Mouse (Mus musculus) midbrain, embryonic 11.5 days (tissue): ENCODE measurements around the gene Cacng1. TPM values are rescaled to one million over a fixed set of nuclear protein-coding genes. Genes with fewer than 3 reads are reported as not detected.

Source experiments
- polyA plus RNA-seq: library from polyadenylated mRNA; unstranded; fragments of >200 nt; fragmentation: Nextera tagmentation; extraction: Ambion mirVana; gene quantifications from 2 replicates; pipeline ENCODE4 v1.2.1, GENCODE M21; 2014

The Cacng1 gene
- polyA plus RNA-seq, 1 experiment from 2014 or later, result 0.25 TPM

Other genes starting within 250 kb of the Cacng1 start
- 29.9 and 32.1 TPM in 2 replicates for gene Pitpnc1, start 245.8 kb downstream of the Cacng1 start, polyA plus RNA-seq
- gene Psmd12, start 237.0 kb downstream of the Cacng1 start, polyA plus RNA-seq, result 232 and 254 TPM in 2 replicates
- gene Helz, start 168.6 kb downstream of the Cacng1 start, polyA plus RNA-seq, result 18.1 and 18.3 TPM in 2 replicates
- 23.0 and 25.6 TPM in 2 replicates for gene Cacng4, start 78.0 kb upstream of the Cacng1 start, polyA plus RNA-seq
- gene Cacng5, start 198.5 kb upstream of the Cacng1 start, polyA plus RNA-seq, result 1.0 and 1.3 TPM in 2 replicates